Mouse (Mus musculus): ENCODE measurements around the gene Ap1s2.

DNA sequence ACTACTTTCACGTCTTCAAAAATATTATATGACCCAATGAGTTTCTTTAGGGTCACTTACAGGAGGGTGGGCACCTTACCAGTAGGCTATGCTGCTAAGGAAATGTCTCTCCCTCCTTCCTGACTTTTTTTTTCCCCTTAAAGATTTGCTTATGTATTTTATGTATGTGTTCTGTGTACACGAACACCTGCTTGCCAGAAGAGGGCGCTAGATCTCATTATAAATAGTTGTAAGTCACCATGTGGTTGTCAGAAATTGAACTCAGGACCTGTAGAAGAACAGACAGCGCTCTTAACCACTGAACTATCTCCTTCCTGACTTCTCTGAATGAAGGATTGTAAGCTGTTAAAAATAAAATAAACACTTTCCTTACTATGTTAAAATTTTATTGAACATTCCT is 72.7 kb downstream of the Ap1s2 start:
- TF ChIP-seq CTCF (IDR thresholded peaks at IDR 0.05; ENCODE audit: low read depth, low read length) = no peak
- no peak for TF ChIP-seq POLR2A (IDR thresholded peaks at IDR 0.05; ENCODE audit: borderline replicate concordance, low read depth, low read length)
